Comparison of ENCODE assay signal across 23 mouse cellular contexts in genomic region chr1:39740002-39740401, GRCm38 (mm10). TPM values are rescaled to one million over a fixed set of nuclear protein-coding genes. Genes with fewer than 3 reads are reported as not detected.
"Had no signal": no experiment of that assay in that cellular context is flagged by ENCODE, and none has a peak within 500 bp of the region (broad histone marks: within the 10 kb centered on the region; RNA-seq: fewer than 3 reads in every experiment).

No protein-coding gene starts in this region.

- H3K36me3 ChIP-seq: intestine, embryonic 15.5 days; limb, embryonic 13.5 days; limb, embryonic 15.5 days; liver, embryonic 12.5 days had no signal

- H3K4me3 ChIP-seq: gastrocnemius, adult 2 months; heart, adult 2 months; intestine, embryonic 15.5 days; layer of hippocampus, adult 2 months; limb, embryonic 13.5 days; limb, embryonic 15.5 days; liver, embryonic 12.5 days had no signal

- H3K27me3 ChIP-seq: intestine, embryonic 15.5 days; limb, embryonic 13.5 days; limb, embryonic 15.5 days; liver, embryonic 12.5 days had no signal

- H3K27ac ChIP-seq: gastrocnemius, adult 2 months; heart, adult 2 months; hindbrain, embryonic 14.5 days; intestine, embryonic 15.5 days; limb, embryonic 13.5 days; liver, embryonic 12.5 days; liver, embryonic 14.5 days had no signal

- ATAC-seq: hindbrain, embryonic 16.5 days; inflammation-experienced regulatory T-cells, adult 6 months; intestine, embryonic 15.5 days; intestine, postnatal 0 days; liver, embryonic 12.5 days had no signal

- H3K9me3 ChIP-seq: intestine, embryonic 15.5 days; limb, embryonic 13.5 days; limb, embryonic 15.5 days; liver, embryonic 12.5 days had no signal

- H3K4me1 ChIP-seq: intestine, embryonic 15.5 days had no signal

- DNase-seq: gastrocnemius, adult 2 months; gastrocnemius, postnatal 10 days; gastrocnemius, postnatal 25 days; heart, adult 2 months; heart, postnatal 10 days; heart, postnatal 4 days; kidney, adult 18-20 months; kidney, adult 8-10 months; kidney, postnatal 10 days; kidney, postnatal 25 days; kidney, postnatal 4 days; left cerebral cortex, postnatal 4 days had no signal

RNA-seq across cellular contexts. Expression of gene Rfx8, which starts 19.2 kb away (rescaled TPM):
- total RNA-seq: gastrocnemius, adult 2 months; left cerebral cortex, postnatal 10 days had no signal
- polyA plus RNA-seq: inflammation-experienced regulatory T-cells, adult 6 months had no signal
